Mouse (Mus musculus): ENCODE measurements at regions not wholly inside any gene's neighbourhood (a gene's known extent, or its start where the extent isn't known, plus 50 kb on each side); places are given as distances from the start of the nearest gene placed in this dataset.
A peak's percentile ranks its signal among the peaks of the same experiment; 100 is the strongest.

DNA sequence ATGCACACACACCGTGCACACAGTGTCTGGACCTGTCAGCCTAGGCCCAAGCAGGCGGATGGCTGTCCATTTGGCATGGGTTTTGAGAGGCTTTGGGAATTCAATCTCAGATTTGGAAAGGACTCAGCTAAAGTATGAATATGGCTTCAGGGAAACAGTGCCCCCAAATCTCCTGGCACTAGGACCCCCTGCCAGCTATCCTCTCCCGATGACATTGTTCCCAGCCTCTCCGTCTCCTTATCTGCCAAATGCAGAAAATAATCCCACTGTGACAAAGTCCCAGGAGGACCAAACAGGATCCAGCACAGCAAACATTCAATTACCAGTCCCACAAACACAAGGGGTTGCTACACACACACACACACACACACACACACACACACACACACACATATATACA is 141.9 kb upstream of the Tle3 start:
- no peak overlapping the region for H3K4me3 ChIP-seq (replicated peaks; ENCODE audit: insufficient read depth, low read depth, low read length)
- no peak for DNase-seq
- 84% methylated on average over 4 of the region's 4 CpGs for WGBS
- no peak overlapping the region for H3K27ac ChIP-seq (ENCODE audit: insufficient read depth, low read length)
- no peaks in the 10 kb centered on the region for H3K27me3 ChIP-seq (ENCODE audit: control insufficient read depth, insufficient read depth, low read length)
- H3K4me1 ChIP-seq (ENCODE audit: control insufficient read depth, insufficient read depth, low read length): peaks cover 5% of the 10 kb centered on the region
- TF ChIP-seq POLR2A (IDR thresholded peaks at IDR 0.05; ENCODE audit: borderline replicate concordance, insufficient read depth, low read length): no peak
- TF ChIP-seq CTCF (IDR thresholded peaks at IDR 0.05; ENCODE audit: borderline replicate concordance, insufficient read depth, low read depth, low read length): no peak

DNA sequence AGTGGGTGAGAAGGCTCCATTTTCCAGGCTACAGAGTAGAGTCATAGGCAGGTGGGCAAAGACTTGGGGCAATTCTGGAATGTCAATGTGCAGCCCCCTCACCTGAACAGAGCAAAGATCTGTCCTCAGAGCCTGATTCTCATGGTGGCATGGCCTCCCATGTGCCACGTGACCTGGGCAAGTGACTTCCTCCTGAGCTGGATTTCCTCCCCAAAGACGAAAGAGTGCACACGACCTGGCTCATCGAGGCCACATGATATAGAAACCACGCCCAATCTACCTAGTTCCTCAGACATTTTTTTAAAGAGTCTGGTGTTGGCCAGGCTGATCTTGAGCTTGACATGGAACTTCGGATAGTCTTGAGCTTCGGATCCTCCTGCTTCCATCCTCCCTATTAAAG is 139.5 kb upstream of the Tle3 start:
- no peaks in the 10 kb centered on the region for H3K27me3 ChIP-seq (ENCODE audit: control insufficient read depth, insufficient read depth, low read length)
- no peak overlapping the region for H3K4me3 ChIP-seq (replicated peaks; ENCODE audit: insufficient read depth, low read depth, low read length)
- DNase-seq: no peak
- no peak for TF ChIP-seq CTCF (IDR thresholded peaks at IDR 0.05; ENCODE audit: borderline replicate concordance, insufficient read depth, low read depth, low read length)
- TF ChIP-seq POLR2A (IDR thresholded peaks at IDR 0.05; ENCODE audit: borderline replicate concordance, insufficient read depth, low read length): no peak
- no peak overlapping the region for H3K27ac ChIP-seq (ENCODE audit: insufficient read depth, low read length)
- H3K4me1 ChIP-seq (ENCODE audit: control insufficient read depth, insufficient read depth, low read length): 0 out of 2 replicates have a peak, but pooled peaks cover 5% of the 10 kb centered on the region
- 93% methylated on average over 7 of the region's 7 CpGs for WGBS

DNA sequence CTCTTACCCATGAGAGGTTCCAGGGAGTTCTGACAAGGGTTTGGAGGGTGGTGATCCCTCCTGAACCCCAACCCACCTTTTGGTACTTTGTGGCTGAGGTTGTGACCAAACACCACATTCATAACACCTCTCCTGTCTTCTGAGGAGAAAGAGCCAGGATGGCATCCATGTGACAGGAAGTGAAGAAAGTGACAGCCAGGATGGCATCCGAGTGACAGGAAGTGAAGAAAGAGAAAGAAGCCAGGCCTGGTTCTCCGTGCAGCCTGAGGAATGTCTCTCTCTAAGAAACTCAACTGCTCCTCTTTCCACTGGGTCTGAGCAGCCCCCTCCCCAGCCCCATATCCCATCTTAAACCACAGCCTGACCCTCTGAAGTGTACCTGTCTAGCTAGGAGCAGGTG is 138.9 kb upstream of the Tle3 start:
- TF ChIP-seq CTCF (IDR thresholded peaks at IDR 0.05; ENCODE audit: borderline replicate concordance, insufficient read depth, low read depth, low read length): no peak
- Histone ChIP-seq H3K4me3 (replicated peaks; ENCODE audit: insufficient read depth, low read depth, low read length) (no peak overlapping the region), H3K27me3 (ENCODE audit: control insufficient read depth, insufficient read depth, low read length) (no peaks in the 10 kb centered on the region), H3K4me1 (ENCODE audit: control insufficient read depth, insufficient read depth, low read length) (peaks cover 7% of the 10 kb centered on the region; the same call in 1 of the 2 replicates), H3K27ac (ENCODE audit: insufficient read depth, low read length) (no peak overlapping the region)
- 84% methylated on average over 2 of the region's 2 CpGs for WGBS
- no peak for DNase-seq

DNA sequence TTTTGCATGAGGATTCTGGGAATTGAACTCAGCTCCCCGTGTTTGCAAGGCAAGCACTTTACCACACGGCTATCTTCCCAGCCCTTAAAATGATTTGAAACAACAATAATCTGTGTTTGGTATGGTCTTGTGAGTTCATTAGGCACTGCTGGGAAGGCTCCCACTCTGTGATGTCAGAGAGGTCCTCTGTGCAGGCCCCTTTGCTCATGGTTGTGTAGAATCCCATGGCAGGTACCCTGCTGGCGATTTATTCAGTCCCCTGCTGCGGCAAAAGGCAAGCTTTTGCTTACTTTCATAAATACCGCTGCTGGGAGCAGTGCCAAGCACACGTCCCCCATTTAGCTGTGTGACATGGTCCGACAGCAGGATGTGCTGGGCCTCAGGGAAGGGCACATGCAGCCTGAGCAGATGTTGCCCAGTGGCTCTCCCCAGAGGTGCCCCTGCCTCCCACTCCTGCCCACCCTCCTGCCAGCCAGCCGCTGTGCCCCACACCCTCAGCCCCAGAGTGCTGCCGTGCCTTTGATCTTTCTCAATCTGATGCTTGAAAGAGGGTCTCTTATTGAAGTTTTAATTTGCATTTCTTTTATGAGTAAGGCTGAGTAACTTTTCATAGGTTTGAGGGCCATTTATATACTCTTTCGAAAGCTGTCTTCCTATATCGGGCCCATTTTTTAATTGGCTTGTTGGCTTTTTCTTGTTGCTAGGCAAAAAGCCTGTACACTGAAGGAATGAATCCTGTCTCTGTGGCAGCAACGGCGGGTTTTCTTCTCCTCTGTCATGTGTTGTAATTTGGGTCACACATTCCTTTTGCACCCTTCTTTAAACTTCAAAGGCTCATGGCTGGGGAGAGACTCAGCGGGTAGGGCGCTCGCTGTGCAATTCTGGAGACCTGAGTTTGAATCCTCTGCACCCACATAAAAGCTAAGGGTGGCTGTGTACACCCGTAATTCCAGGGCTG is 136.2 kb upstream of the Tle3 start:
- 75% methylated on average over 17 of the region's 17 CpGs for WGBS
- Histone ChIP-seq H3K27ac (ENCODE audit: insufficient read depth, low read length) (no peak overlapping the region), H3K4me3 (replicated peaks; ENCODE audit: insufficient read depth, low read depth, low read length) (no peak overlapping the region), H3K4me1 (ENCODE audit: control insufficient read depth, insufficient read depth, low read length) (peaks cover 10% of the 10 kb centered on the region), H3K27me3 (ENCODE audit: control insufficient read depth, insufficient read depth, low read length) (no peaks in the 10 kb centered on the region)
- no peak for DNase-seq
- TF ChIP-seq POLR2A (IDR thresholded peaks at IDR 0.05; ENCODE audit: borderline replicate concordance, insufficient read depth, low read length) (no peak), CTCF (IDR thresholded peaks at IDR 0.05; ENCODE audit: borderline replicate concordance, insufficient read depth, low read depth, low read length) (no peak)

DNA sequence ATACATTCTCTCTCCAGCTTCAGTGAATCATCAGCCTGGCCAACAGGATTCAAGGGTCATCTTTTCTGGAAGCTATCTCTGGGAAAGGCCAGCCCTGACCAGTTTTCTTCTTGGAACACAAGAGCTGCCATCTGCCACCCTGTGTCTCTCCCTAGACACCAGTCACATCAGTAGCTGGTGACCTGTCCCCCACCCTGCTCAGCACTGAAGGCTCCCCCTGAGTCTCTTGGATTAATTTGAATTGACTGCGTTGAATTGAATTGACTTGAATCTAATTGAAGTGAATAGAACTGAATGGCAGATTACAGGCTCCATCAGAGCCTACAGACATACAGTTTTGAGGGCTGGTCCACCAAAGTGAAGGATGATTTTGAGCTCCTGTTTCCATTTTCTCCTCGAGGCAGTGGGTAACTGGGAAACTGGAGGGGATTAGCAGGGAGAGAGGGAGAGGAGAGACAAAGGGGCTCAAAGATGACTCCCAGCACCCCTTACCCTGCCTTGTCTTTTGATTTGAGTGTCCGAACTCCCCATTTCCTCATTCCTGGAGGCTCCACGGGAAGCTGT is 133.4 kb upstream of the Tle3 start:
- H3K4me1 ChIP-seq (ENCODE audit: control insufficient read depth, insufficient read depth, low read length): peaks cover 10% of the 10 kb centered on the region
- peak in 1 of 2 experiments; percentile 41 for DNase-seq
- H3K27me3 ChIP-seq (ENCODE audit: control insufficient read depth, insufficient read depth, low read length): no peaks in the 10 kb centered on the region
- H3K27ac ChIP-seq (ENCODE audit: insufficient read depth, low read length): no peak overlapping the region
- 68% methylated on average over 4 of the region's 4 CpGs for WGBS
- TF ChIP-seq CTCF (IDR thresholded peaks at IDR 0.05; ENCODE audit: borderline replicate concordance, insufficient read depth, low read depth, low read length) (no peak), POLR2A (IDR thresholded peaks at IDR 0.05; ENCODE audit: borderline replicate concordance, insufficient read depth, low read length) (no peak)
- no peak overlapping the region for H3K4me3 ChIP-seq (replicated peaks; ENCODE audit: insufficient read depth, low read depth, low read length)

DNA sequence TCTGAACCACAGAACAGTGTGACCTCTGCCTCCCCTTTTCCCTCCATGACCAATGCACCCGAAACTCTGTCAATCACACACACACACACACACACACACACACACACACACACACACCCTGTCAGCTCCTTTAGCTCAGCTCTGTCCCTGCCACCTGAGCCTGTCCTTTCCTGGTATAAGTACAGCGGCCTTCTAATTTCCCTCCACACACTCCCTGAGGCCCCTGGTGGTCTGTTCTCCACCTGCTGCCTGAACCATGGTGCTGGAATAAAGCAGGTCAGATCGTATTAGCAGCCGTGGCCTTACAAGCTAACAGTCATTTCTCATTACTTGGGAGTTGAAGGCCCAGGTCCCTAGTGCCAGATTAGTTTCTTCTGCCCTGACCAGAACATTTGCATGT is 132.8 kb upstream of the Tle3 start:
- H3K4me3 ChIP-seq (replicated peaks; ENCODE audit: insufficient read depth, low read depth, low read length): no peak overlapping the region
- WGBS: 90% methylated on average over 4 of the region's 4 CpGs

DNA sequence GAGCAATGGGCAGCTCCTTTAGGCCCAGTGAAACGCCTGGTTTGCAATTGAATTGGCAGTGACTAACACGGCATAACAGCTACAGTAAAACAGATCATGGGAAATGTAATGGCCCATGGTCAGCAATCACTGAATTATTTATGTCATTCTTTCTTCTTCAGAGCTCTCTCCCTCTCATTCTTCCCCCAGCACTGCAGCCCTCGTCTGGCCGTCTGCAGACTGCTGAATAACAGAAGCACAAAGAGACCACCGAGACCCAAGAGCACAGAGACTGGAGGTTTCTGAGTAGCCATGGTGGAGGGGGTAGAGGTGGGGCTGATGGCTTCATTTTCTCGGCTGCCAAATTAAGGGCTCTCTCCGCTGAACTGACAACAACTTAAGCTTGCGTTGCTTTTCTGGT is 130.7 kb upstream of the Tle3 start:
- WGBS: 75% methylated on average over 8 of the region's 8 CpGs
- TF ChIP-seq POLR2A (IDR thresholded peaks at IDR 0.05; ENCODE audit: borderline replicate concordance, insufficient read depth, low read length) (no peak), CTCF (IDR thresholded peaks at IDR 0.05; ENCODE audit: borderline replicate concordance, insufficient read depth, low read depth, low read length) (no peak)
- Histone ChIP-seq H3K27me3 (ENCODE audit: control insufficient read depth, insufficient read depth, low read length) (no peaks in the 10 kb centered on the region), H3K4me1 (ENCODE audit: control insufficient read depth, insufficient read depth, low read length) (peaks cover 10% of the 10 kb centered on the region), H3K4me3 (replicated peaks; ENCODE audit: insufficient read depth, low read depth, low read length) (no peak overlapping the region), H3K27ac (ENCODE audit: insufficient read depth, low read length) (no peak overlapping the region)
- DNase-seq: no peak

More for the DNA sequence above, 132.8 kb upstream of the Tle3 start:
- Histone ChIP-seq H3K27me3 (ENCODE audit: control insufficient read depth, insufficient read depth, low read length) (no peaks in the 10 kb centered on the region), H3K27ac (ENCODE audit: insufficient read depth, low read length) (no peak overlapping the region), H3K4me1 (ENCODE audit: control insufficient read depth, insufficient read depth, low read length) (peaks cover 10% of the 10 kb centered on the region)
- DNase-seq: no peak
- TF ChIP-seq POLR2A (IDR thresholded peaks at IDR 0.05; ENCODE audit: borderline replicate concordance, insufficient read depth, low read length) (no peak), CTCF (IDR thresholded peaks at IDR 0.05; ENCODE audit: borderline replicate concordance, insufficient read depth, low read depth, low read length) (no peak)

Data from cerebellum, adult 2 months (tissue).